Mouse (Mus musculus) ES-E14 (cell line): ENCODE data around the gene Inafm2. TPM values are rescaled to one million over a fixed set of nuclear protein-coding genes. Genes with fewer than 3 reads are reported as not detected.

ENCODE experiments used
- DNase-seq: peaks from one replicate; pipeline ENCODE4 v3.0.0-alpha.2; 2013; ENCODE audit warnings: low read depth, low spot score
- H3K27ac ChIP-seq: 2 replicates; pipeline ENCODE4 v1.5.1; 2012; ENCODE audit warnings: low read depth, mild to moderate bottlenecking, low read length, moderate library complexity, mixed read lengths; ENCODE audit not compliant: poor library complexity, insufficient read depth, severe bottlenecking
- H3K36me3 ChIP-seq: 2 replicates; pipeline ENCODE4 v1.6.1; 2012; ENCODE audit warnings: mild to moderate bottlenecking, low read length, moderate library complexity, mixed read lengths; ENCODE audit not compliant: control insufficient read depth, poor library complexity, insufficient read depth, severe bottlenecking
- H3K4me1 ChIP-seq, 2 experiments: fragments of 150-350 bp in 1 of 2; sonication (generic) in 1 of 2; 2 replicates each; pipeline ENCODE4 v1.6.1; 2012; ENCODE audit warnings: low read length in 2 of 2, mild to moderate bottlenecking in 1 of 2, mixed read lengths in 1 of 2; ENCODE audit not compliant: control insufficient read depth in 2 of 2, insufficient read depth in 2 of 2, poor library complexity in 1 of 2
- H3K4me3 ChIP-seq, 2 experiments: fragments of 150-350 bp in 1 of 2; sonication (generic) in 1 of 2; 2 replicates each; pipeline ENCODE4 v1.5.1; 2012; ENCODE audit warnings: low read length in 2 of 2, low read depth in 1 of 2, mild to moderate bottlenecking in 1 of 2, mixed read lengths in 1 of 2; ENCODE audit not compliant: insufficient read depth in 1 of 2, poor library complexity in 1 of 2, severe bottlenecking in 1 of 2
- H3K9ac ChIP-seq: 2 replicates; pipeline ENCODE4 v1.6.1; 2012; ENCODE audit warnings: low read depth, mild to moderate bottlenecking, low read length, mixed read lengths; ENCODE audit not compliant: poor library complexity, insufficient read depth, severe bottlenecking
- H3K9me3 ChIP-seq: fragments of 150-350 bp; sonication (generic); 2 replicates; pipeline ENCODE4 v1.6.1; 2012; ENCODE audit warnings: low read depth, mild to moderate bottlenecking, low read length; ENCODE audit not compliant: control insufficient read depth, insufficient read depth
- CHD2 ChIP-seq: IDR thresholded peaks from 2 replicates; pipeline ENCODE4 v1.6.1; 2014; ENCODE audit warnings: mild to moderate bottlenecking, low read depth, low read length, inconsistent platforms
- HCFC1 ChIP-seq: IDR thresholded peaks from 2 replicates; pipeline ENCODE4 v1.6.1; 2012; ENCODE audit warnings: low read length, inconsistent platforms, borderline replicate concordance; ENCODE audit not compliant: insufficient read depth
- MAFK ChIP-seq: IDR thresholded peaks from 2 replicates; pipeline ENCODE4 v1.6.1; 2014; ENCODE audit warnings: mild to moderate bottlenecking, low read depth, low read length, inconsistent platforms; ENCODE audit not compliant: insufficient read depth
- ZC3H11A ChIP-seq: IDR thresholded peaks from 2 replicates; pipeline ENCODE4 v1.6.1; 2012; ENCODE audit warnings: low read depth, mild to moderate bottlenecking, inconsistent platforms, low read length, borderline replicate concordance
- ZNF384 ChIP-seq: IDR thresholded peaks from 2 replicates; pipeline ENCODE4 v1.6.1; 2012; ENCODE audit warnings: low read depth, low read length, inconsistent platforms
- in situ Hi-C, 2 experiments: fragments of 600-800 bp; cut with MboI; formaldehyde crosslinking; loops; one replicate each; pipeline ENCODE4 v1.15.1; 2025; ENCODE audit warnings: low sequenced_read_pairs in 2 of 2, inconsistent platforms in 1 of 2; ENCODE audit not compliant: unreplicated experiment in 2 of 2
- total RNA-seq: library from RNA; depleted of rRNA; stranded (reverse); fragments of 300-350 nt; gene quantifications from 2 replicates; pipeline ENCODE4 v1.2.3, GENCODE M21; 2012

The Inafm2 gene
- total RNA-seq, 1 experiment, result 2.7 TPM

DNA sequence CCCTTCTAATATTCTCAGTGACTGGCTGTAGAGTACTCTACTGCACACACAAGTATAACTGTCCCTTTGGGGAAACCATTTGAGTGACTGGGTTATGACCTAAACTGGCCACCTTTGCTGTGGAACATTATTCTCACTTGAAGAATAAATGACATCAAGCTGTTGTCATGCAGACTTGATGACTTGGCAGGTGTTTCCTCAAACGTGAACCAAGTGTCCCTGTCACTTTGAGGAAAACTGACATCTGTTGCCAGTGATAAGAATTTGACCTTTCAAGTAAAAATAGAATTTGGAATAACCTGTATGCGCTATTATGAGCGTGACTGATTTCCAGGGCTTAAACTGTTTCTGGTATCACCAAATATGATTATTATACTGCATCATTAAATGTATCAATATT lies 5.2 kb upstream of the Inafm2 start:
- Histone ChIP-seq H3K9me3 (no peaks in the 10 kb centered on the region), H3K36me3 (no peaks in the 10 kb centered on the region), H3K9ac (no peak overlapping the region), H3K4me1 (no peaks in the 10 kb centered on the region), H3K27ac (no peak overlapping the region), H3K4me3 (no peak overlapping the region)
- DNase-seq, result no peak
- in situ Hi-C loops, result no loop called here
- TF ChIP-seq MAFK (no peak), CHD2 (no peak), ZC3H11A (no peak), ZNF384 (no peak), HCFC1 (no peak)

DNA sequence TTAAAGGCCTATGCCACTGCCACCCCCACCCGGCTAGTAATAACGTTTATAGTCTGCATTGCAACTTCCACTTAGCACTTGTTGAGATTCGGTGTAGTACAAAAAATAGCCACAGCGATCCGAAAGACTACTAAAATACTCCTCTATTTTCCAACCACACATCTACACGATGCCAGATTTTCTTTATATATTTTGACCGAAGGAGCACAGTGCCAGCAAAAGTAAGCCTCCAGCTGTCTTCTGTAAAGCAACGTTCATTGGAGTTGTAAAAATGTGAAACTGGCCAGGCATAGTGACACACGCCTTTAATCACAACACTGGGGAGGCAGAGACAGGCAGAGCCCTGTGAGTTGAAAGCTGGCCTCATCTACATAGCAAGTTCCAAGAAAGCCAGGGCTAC lies 4.4 kb upstream of the Inafm2 start:
- no peak for DNase-seq
- TF ChIP-seq MAFK, result no peak
- TF ChIP-seq ZNF384, result no peak
- TF ChIP-seq ZC3H11A, result no peak
- no peak for TF ChIP-seq CHD2
- no peak for TF ChIP-seq HCFC1
- in situ Hi-C loops, result no loop called here

DNA sequence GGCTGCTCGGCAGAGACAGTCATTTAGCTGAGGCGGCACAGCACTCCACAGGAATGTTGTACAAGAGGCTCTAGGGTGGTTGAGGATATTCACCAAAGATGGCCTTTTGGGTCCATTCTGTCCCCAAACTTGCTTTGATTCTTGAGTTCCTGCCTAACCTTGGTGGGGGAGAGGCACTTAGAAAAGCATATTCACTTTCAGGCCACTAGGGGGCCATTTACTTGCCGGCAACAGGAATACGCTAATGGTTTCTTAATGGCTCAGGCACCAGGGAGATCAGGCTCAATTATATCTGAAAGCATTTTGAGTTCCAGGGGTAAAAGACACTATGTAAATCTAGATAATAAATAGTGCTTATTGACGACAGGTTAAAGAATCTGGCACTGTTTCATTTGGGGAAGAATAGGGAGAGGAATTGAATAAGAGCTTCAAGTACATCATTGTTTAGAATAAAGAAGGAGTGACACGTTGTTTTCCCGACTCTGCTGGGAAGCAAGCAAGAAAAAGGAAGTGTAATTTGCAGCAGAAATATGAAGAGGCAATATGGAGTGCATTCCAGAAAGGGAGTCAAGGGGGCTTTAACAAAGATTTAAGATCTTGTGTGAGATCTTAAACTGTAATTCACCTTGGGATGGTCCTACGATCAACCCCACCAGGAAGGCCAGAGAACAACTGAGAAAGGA lies 2.2 kb upstream of the Inafm2 start:
- Histone ChIP-seq H3K4me3 (no peak overlapping the region), H3K9me3 (no peaks in the 10 kb centered on the region), H3K4me1 (no peaks in the 10 kb centered on the region), H3K36me3 (no peaks in the 10 kb centered on the region), H3K27ac (no peak overlapping the region), H3K9ac (no peak overlapping the region)
- TF ChIP-seq HCFC1 (no peak), CHD2 (no peak), ZNF384 (no peak), MAFK (no peak), ZC3H11A (no peak)
- in situ Hi-C loops, result no loop called here
- DNase-seq, result no peak

More for the DNA sequence above, 4.4 kb upstream of the Inafm2 start:
- Histone ChIP-seq H3K36me3 (no peaks in the 10 kb centered on the region), H3K4me3 (no peak overlapping the region), H3K9me3 (no peaks in the 10 kb centered on the region), H3K9ac (no peak overlapping the region), H3K27ac (no peak overlapping the region), H3K4me1 (no peaks in the 10 kb centered on the region)

GRCm38 (mm10) chr2:118744621-118745020 lies 937 bp upstream of the Inafm2 start:
- no peak overlapping the region for H3K9ac ChIP-seq
- no peaks in the 10 kb centered on the region for H3K9me3 ChIP-seq
- no peak for DNase-seq
- TF ChIP-seq ZNF384 (no peak), MAFK (no peak), ZC3H11A (no peak), HCFC1 (no peak), CHD2 (no peak)
- no peak overlapping the region for H3K27ac ChIP-seq
- no peaks in the 10 kb centered on the region for H3K36me3 ChIP-seq
- in situ Hi-C loops, result loop anchor here in 1 of 2 experiments (5.0 kb wide), 1 partner anchor 153 kb away; no protein-coding TSS in a partner anchor
- H3K4me3 ChIP-seq, result no peak overlapping the region
- no peaks in the 10 kb centered on the region for H3K4me1 ChIP-seq
